Mouse (Mus musculus) cerebellum, postnatal 36 days (tissue): ENCODE data around the gene Lbhd2.

Experiments
- DNase-seq, 2 experiments: peaks; one replicate each; pipeline ENCODE4 v3.0.0; 2021 to 2022; ENCODE audit warnings: mixed read lengths in 2 of 2

Gene Lbhd2

DNA sequence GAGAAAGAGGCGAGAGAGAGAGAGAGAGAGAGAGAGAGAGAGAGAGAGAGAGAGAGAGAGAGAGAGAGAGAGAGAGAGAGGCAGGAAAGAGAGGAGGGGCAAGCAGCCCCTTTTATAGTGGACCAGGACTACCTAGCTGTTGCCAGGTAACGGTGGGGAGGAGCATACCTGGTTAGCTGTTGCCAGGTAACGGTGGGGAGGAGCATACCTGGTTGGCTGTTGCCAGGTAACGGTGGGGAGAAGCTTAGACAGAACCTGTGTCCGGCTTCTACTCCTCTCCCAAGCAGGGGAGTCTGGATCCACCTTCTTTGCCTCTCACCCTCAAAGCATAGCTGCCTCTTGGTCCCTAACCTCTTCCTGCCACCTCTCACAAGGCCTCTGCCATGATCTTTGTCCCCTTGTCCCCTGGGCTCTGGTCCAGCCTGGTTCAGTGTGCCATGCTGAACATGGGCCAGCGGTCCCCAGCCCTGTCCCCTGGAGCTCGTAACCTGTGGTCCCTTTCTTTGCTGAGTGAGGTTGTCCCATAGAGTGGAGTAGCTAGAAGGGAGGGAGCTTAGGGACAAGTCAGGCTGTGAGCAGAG, 27.6 kb downstream of the Lbhd2 start:
- DNase-seq = no peak

DNA sequence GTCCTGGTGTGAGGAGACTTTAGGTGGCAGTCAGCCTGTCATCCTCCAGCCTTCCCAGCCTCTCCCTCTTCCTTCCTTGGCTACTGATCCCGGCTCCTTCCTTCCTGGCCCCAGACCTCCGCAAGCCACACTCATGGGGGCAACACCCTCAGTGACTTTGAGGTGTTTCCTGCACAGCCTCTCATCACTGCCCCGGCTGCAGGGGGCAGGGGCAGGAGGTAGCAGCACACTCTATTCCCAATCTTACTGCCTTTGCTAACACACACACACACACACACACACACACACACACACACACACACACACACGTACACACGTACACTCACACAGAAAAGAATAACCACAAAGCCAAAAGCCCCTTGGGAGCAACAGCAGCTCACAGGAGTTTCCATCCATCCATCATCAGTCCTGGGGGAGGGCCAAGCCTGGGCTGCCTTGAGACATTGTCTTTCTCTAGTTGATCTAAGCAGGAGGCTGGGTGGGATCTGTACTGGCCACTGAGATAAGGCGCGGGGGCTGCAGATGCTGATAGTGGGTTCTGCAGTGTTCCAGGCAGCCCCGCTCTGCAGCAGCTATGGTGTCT, 28.2 kb downstream of the Lbhd2 start:
- no peak for DNase-seq

DNA sequence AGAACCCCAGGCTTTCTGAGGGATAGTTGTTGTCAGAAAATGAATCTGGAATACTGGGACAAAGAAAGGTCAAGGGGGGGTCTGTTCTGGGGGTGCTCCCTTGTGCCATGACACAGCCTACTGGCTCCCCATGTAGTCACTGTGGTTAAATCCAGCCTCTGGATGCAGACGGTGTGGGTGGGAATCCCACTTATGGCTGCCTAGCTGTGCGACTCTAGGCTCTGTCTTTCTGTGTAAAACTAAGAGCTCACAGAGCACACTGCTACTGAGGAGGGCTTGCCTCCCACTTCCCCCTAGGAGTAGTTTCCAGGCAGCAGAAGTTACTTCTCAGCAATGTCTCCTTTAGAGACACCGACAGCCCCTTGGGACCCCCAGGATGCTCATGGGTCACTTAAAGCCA, 29.6 kb downstream of the Lbhd2 start:
- no peak for DNase-seq

DNA sequence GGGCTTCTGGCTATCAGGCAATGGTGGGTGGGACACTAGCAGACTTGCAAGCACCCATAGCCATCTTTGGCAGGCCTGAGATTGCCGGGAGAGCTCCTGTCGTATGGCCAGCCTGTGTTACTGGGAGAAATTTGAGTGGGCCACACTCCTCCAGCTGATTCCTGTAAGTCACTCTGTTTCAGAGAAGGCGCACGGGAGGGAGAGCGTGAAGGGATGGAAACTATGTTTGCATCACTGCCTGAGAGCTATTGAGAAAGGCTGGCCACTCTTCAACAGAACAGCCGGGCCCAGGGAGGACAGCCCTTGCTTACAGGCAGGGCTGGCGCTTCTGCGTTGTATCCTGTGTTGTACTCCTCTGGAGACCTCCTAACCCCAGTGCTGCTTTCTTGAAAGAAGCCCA, 30.0 kb downstream of the Lbhd2 start:
- no peak for DNase-seq

- no peak for DNase-seq
Observed at GRCm38 (mm10) chr12:111437222-111437900, 30.8 kb downstream of the Lbhd2 start.

GRCm38 (mm10) chr12:111438850-111439249, 32.2 kb downstream of the Lbhd2 start:
- no peak for DNase-seq

GRCm38 (mm10) chr12:111440701-111441373, 34.2 kb downstream of the Lbhd2 start:
- no peak for DNase-seq

- no peak for DNase-seq
Observed at GRCm38 (mm10) chr12:111441523-111441922, 34.9 kb downstream of the Lbhd2 start.

DNA sequence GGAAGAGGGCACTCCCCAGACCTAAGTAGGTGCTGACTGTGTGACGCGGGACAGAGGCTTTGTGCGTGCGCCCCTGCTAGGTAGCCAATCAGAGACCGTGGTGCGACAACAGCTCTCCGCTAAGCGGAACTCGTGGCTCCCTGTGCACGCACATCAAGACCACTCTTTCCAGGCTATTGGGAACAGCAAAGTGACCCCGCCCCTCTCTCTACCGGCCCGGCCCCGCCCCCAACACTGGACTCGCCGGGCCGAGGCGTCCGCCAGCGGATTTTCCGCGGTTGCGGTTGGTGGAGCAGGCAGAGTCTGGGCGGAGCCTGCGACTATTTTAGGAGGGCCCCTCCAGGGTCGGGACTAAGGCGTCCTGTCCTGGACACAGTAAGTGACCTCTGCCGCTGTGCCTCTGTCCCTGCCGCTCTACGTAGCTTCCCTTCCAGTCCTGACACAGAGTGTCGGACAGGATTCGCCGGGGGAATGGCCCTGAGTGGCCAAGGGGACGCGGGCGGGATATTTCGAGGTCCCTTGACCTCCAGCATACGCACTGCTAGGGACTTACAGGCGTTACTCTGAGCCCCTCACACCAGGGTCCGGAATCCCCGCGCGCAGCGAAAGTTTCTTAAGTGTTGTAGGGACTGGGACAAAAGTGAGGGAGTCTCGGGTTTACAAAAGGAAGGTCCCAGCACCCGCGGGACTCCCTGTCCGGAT, 35.9 kb downstream of the Lbhd2 start, which contains the start of gene Tnfaip2:
Gene Tnfaip2 (plus strand): TSS at position 161 of the 702 bp plus-strand sequence.
- no peak for DNase-seq

- no peak for DNase-seq
Observed at GRCm38 (mm10) chr12:111443011-111443870, 36.6 kb downstream of the Lbhd2 start.

GRCm38 (mm10) chr12:111443921-111444831, 37.6 kb downstream of the Lbhd2 start:
- no peak for DNase-seq

GRCm38 (mm10) chr12:111445161-111445889, 38.7 kb downstream of the Lbhd2 start:
- DNase-seq = no peak

DNA sequence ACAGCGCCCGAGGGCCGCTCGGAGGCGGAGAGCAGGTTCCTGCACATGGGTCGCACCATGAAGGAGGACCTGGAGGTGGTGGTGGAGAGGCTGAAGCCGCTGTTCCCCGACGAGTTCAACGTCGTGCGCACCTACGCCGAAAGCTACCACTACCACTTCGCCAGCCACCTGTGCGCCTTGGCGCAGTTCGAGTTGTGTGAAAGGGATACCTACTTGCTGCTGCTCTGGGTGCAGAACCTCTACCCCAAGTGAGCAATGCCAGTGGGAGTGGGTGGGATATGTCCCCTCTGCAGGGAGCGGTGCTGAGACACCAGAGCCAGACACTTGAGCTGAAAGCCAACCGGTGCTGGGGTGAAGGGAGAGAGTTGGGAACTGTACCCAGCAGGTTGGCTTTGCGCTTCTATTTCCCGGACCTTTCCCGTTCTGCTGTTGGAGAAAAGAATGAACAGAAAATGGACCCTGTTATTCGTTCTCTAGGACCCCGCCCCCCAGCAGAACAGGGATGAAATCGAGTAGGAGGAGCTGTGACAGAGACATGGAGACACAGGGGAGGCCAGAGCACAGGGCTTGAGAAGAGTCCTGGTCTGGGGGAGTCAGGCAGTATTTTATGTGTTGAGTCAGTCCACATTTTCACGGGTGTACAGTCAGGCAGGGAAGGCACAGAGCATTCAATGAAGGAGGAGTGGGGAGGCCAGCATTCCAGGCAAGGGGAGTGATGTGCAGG, 39.4 kb downstream of the Lbhd2 start:
- DNase-seq = no peak

DNA sequence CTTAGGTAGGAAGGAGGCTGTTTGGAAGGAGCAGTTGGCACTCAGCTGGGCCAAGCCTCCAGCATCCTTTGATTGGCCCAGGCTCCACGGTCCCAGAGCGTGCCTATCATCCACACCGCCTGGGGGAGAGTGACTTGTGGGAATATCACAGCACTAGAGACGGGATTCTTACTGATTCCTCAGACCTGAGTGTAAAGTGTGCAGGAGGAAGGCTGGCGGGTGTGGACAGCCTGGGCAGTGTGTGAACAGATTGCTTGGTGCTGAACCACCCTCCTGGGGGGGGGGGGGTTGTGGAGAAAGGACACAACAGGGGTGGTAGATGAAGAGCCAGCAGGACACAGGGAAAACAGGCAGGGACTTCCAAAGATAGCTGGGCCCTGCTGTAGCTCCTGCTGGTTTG, 40.1 kb downstream of the Lbhd2 start:
- DNase-seq = no peak

GRCm38 (mm10) chr12:111447350-111447749, 40.7 kb downstream of the Lbhd2 start:
- DNase-seq = no peak

DNA sequence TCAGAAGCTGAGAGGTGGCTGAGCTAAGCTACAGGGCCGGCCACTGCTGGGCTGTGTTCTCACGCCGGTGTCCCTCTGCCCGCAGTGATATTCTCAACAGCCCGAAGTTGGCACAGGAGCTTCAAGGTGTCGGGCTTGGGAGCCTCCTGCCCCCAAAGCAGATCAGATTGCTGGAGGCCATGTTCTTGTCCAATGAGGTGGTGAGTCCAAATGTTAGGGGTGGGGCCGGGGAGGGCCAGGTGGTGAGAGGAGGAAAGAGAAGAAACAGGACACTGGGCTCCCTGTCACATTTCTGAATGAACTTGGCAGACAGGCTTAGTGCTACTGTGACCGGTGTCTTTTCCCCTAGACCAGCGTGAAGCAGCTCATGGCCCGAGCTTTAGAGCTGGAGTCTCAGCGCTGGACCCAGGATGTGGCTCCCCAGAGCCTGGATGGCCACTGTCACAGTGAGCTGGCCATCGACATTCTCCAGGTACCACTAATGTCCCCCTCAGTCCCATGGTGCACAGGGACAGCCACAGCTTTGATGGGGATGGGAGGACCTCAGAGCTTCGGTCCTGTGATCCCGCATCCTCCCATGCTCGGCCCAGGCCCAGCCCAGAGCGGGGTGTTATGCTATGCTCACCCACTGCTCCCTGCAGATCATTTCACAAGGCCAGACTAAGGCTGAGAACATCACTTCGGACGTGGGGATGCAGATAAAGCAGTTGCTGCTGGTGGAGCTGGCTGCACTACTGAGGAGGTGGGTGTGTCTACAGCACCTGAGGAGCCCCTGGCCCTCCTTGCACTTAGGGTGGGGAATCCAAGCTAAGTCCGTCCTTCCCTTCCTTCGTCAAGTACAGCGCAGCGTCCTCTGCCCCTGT, 41.5 kb downstream of the Lbhd2 start:
- no peak for DNase-seq

DNA sequence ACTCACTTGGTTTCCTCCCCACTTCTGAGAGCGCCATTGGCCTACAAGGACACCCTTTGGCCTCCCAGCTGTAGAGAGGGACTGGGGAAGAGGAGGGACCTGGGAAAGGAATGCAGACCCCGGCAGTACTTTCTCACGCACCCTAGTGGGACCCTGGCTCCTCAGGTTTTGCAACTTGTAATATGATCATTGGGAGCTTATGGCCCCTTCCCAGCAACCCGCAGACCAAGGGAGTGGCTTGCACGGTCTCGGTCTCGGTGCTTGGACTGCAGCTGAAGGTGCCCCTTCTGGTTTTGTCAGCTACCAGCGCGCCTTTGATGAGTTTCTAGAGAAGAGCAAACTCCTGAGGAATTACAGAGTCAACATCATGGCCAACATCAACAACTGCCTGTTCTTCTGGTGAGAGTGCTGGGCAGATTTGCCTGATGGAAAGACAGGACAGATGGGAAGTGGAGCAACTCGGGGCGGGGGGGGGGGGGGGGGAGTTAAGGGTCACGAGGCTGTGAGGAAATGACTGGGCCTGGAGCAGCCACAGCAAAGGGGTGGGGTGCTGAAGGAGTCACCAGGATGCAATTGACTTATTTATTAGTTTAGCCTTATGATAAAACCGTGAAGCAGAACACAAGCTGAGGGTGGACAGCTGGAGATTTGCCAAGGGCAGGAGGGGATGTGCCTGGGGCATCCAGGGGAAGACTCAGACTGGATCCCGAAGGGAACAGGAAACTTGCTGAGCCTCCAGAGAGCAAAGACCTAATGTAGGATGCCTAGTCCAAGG, 42.5 kb downstream of the Lbhd2 start:
- DNase-seq = no peak

DNA sequence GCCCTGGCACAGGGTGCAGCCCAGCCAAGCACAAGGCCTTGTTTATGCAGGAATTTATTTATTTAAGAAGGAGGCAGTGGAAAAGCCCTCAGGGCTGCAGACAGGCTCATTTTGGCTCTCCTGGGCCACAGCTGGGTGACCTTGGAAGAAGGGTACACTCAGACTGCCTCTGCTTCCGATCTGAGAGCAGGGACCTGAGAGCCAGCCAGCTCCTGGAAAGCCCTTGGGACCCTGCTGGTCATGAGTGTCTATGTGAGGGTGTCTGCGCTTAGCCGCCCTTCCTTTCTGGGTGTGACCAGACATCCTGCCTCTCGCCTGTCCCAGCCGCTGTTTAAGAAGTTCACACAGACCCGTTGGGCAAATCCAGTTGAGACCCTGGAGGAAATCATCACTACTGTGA, 43.8 kb downstream of the Lbhd2 start:
- DNase-seq = no peak
